Mouse (Mus musculus): Measurements from ENCODE around the gene Cnn2. TPM values are rescaled to one million over a fixed set of nuclear protein-coding genes. Genes with fewer than 3 reads are reported as not detected.
A peak's percentile ranks its signal among the peaks of the same experiment; 100 is the strongest.

Cnn2 gene
- polyA plus RNA-seq, 2 experiments from 2014 or later, result 904 to 969 TPM

DNA sequence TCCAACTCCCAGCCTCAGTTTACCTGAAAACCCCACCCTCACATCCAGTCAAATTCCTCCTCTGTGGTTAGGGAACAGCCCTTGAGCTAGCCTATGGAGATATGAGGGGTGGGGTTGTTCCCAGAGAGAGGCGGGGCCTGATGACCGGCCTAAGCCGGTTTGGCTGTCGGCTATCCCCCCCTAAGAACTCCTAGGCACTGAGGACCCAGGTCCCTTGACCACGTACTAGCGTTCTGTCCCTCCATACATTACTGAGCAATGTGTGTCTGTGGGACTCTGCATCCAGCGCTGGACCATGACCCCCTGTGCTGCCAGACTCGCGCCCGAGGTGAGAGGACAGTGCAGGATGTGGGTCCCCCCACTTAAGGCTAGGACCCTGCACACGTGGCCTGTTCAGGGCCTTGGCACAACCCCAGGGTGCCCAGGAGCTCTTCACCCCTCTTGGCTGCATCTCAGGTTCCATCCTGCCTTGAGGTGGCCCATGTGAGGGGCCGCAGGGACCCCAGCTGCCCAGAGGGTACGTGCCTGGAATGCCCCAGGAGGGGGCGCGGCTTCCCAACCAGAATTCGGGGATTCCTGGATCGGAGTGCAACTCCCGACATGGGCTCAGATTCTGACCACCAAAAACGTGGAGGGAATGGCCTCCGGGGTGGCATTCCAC is 31.2 kb downstream of the Cnn2 start:
- no peak for ATAC-seq

- no peak for ATAC-seq
Measured at GRCm38 (mm10) chr10:80020191-80020590, 31.8 kb downstream of the Cnn2 start.

DNA sequence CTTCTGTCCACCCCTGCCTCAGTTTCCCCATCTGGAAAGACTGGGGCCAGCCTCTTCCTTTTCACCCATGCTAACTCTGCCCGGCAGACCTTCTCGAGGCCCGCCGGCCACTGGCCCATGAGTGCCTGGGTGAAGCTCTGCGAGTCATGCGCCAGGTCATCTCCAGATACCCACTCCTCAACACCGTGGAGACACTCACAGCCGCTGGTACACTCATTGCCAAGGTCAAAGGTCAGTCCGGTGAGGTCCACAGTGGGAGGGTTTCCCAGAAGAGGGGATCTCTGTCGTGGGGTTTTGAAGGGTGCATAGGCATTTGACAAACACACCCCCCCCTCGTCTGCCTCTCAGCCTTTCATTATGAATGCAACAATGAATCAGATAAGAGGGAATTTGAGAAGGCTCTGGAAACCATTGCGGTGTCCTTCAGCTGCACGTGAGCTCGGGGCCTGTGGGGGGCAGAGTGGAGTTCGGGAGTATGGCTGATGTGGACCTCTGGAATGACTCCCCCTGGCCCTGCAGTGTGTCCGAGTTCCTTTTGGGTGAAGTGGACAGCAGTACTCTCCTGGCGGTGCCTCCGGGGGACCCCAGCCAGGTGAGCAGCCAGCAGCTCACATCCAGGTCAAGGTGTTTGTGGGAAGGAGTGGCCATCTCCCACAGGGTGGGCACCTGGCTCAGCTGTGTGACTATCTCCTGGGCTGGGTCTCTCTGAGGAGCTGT is 32.4 kb downstream of the Cnn2 start:
- ATAC-seq, result no peak

- ATAC-seq, result no peak
Measured at GRCm38 (mm10) chr10:80021320-80021641, 32.9 kb downstream of the Cnn2 start.

DNA sequence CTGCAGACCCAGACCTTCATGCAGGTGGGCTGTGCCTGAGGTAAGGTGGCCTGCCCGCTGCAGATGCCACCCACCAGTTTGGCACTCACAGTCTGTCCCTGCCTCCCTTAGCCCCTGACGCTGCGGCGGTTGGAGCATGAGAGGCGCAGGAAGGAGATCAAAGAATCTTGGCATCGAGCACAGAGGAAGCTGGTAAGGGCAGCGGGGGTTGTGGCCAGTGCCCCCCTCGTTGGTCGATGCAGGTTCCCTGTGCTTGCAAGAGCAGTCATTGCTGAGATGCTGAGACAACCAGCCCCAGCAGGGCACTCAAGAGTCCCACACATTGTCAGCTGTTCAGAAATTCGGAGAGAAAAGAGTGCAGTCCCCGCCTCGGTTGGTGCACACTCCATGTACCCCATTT is 33.8 kb downstream of the Cnn2 start:
- ATAC-seq, result no peak

GRCm38 (mm10) chr10:80022806-80023205 is 34.4 kb downstream of the Cnn2 start:
- ATAC-seq, result no peak

GRCm38 (mm10) chr10:80023758-80024157 is 35.4 kb downstream of the Cnn2 start:
- ATAC-seq, result peak; percentile 23

DNA sequence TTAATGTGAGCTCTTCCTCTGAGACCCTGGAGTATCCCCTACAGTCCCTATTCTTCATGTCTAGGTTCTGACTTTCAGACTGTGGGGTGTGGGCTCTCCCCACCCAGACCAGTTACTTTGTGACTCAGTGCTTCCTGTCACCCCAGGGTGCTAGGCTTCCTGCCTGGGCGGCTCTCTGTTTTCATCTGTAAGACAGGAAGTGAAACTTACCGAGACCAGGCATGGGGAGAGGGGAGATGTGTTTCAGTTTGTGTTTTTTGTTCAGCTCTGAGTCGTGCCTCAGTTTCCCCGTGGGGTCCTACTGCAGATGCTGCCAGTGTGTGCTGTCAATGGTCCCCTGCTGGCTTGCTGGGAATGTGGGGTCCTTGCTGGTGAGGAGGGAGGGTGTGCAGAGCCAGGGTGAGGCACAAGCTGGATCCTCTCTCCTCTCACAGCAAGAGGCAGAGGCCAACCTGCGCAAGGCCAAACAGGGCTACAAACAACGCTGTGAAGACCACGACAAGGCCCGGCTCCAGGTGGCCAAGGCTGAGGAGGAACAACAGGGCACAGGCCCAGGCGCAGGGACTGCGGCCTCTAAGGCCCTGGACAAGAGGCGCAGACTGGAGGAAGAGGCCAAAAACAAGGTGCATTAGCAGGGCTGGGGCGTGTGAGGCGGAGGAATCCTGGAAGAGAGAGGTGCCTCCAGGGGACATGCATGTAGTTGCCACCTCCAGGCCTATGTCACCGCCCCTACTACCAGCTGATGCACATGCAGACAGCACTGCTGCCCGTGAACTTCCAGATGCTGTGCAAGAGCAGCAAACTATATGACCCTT is 36.1 kb downstream of the Cnn2 start:
- ATAC-seq, result peak; percentile 88

DNA sequence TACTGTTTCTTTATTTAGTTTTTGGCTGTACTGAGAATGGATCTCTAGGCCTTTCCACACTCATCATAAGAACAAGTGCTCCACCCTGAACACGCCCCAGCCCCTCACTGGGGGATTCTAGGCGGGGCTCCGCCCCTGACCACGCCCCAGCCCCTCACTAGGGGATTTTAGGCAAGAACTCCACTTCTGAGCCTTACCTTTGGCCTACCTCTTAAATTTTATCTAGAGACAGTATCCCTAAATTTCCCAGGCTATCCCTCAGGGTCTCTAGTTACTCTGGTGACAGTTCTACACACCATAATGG is 36.6 kb downstream of the Cnn2 start:
- no peak for ATAC-seq

DNA sequence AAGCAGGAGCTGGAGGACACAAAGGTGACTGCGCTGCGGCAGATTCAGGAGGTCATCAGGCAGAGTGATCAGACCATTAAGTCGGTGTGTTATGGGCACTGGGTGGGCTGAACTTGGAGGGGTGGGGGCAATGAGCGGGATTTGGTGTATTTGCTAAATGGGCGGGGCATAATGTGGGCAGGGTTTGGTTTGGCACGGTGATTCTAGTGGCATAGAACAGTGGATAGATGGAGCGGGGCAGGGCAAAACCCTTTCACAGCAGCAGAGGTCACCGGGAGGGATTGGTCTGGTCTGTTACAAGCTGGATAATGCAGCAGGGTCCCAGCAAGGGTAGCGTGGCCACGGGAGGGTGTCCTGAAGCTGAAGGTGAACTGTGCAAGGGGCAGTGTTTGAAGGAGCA is 37.1 kb downstream of the Cnn2 start:
- no peak for ATAC-seq

GRCm38 (mm10) chr10:80025889-80026288 is 37.5 kb downstream of the Cnn2 start:
- no peak for ATAC-seq

GRCm38 (mm10) chr10:80027681-80028520 is 39.5 kb downstream of the Cnn2 start:
- ATAC-seq, result no peak

DNA sequence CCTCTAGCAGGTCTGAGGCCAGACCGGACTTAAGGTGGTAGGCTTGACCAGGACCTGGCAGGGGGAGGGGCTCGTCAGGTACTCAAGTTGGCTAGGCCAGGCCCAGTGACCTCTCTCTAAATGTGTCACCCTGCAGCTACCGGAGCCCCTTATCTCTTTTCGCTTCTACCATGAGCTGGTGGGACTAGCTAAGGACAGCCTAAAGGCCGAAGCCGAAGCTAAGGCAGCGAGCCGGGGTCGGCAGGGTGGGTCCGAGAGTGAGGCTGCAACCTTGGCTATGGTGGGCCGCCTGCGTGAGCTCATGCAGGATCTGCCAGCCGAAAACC is 40.1 kb downstream of the Cnn2 start:
- ATAC-seq, result no peak

DNA sequence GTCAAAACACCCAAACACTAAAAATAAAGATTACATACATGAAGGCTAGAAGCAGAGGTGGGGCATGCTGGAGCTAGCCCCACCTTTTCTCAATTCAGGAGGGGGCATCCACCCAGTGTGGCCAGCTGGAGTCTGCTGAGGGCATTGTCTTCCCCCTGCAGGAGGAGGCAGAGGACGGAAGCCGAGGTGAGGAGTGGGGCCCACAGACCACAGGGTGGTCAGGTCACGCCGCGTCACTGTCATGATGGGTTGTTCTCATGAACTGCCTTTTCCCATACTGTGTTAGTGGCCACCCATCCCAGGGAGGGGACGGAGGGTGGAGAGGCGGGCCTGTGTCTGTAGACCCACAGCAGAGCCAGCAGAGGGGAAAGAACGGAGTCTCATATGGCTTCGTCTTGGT is 41.8 kb downstream of the Cnn2 start:
- no peak for ATAC-seq

- ATAC-seq, result no peak
Measured at GRCm38 (mm10) chr10:80030736-80031135, 42.4 kb downstream of the Cnn2 start.

GRCm38 (mm10) chr10:80032799-80033480 is 44.6 kb downstream of the Cnn2 start:
- ATAC-seq, result peak; percentile 67

GRCm38 (mm10) chr10:80033511-80034391 is 45.4 kb downstream of the Cnn2 start:
- peak; percentile 27 for ATAC-seq

GRCm38 (mm10) chr10:80035148-80035547 is 46.8 kb downstream of the Cnn2 start:
- ATAC-seq, result no peak

GRCm38 (mm10) chr10:80035686-80036085 is 47.3 kb downstream of the Cnn2 start:
- ATAC-seq, result no peak

GRCm38 (mm10) chr10:80036832-80037231 is 48.4 kb downstream of the Cnn2 start:
- no peak for ATAC-seq

GRCm38 (mm10) chr10:80039559-80039979 is 51.2 kb downstream of the Cnn2 start, which contains the start of gene Polr2e:
TSS of gene Polr2e (minus strand) at chr10:80039795.
- ATAC-seq, result peak; percentile 98

All from CD4-positive, CD25-positive, alpha-beta regulatory T cell, adult 4 months (primary cell).